Mouse (Mus musculus): Measurements from ENCODE around the gene Bcat2.

- no peak for TF ChIP-seq CTCF (IDR thresholded peaks at IDR 0.05; ENCODE audit: low read depth, low read length)
- TF ChIP-seq POLR2A (IDR thresholded peaks at IDR 0.05; ENCODE audit: borderline replicate concordance, low read depth, low read length): no peak
These were observed 2.7 kb upstream of the Bcat2 start for GRCm38 (mm10) chr7:45567112-45567779.

All from bone marrow macrophage, adult 2 months (primary cell).